Mouse (Mus musculus): ENCODE measurements around the gene Haus4. TPM values are rescaled to one million over a fixed set of nuclear protein-coding genes. Genes with fewer than 3 reads are reported as not detected.
A peak's percentile ranks its signal among the peaks of the same experiment; 100 is the strongest.

Gene Haus4
- total and polyA plus RNA-seq, 3 experiments: 39.2 to 73.4 TPM; not detected in 1

DNA sequence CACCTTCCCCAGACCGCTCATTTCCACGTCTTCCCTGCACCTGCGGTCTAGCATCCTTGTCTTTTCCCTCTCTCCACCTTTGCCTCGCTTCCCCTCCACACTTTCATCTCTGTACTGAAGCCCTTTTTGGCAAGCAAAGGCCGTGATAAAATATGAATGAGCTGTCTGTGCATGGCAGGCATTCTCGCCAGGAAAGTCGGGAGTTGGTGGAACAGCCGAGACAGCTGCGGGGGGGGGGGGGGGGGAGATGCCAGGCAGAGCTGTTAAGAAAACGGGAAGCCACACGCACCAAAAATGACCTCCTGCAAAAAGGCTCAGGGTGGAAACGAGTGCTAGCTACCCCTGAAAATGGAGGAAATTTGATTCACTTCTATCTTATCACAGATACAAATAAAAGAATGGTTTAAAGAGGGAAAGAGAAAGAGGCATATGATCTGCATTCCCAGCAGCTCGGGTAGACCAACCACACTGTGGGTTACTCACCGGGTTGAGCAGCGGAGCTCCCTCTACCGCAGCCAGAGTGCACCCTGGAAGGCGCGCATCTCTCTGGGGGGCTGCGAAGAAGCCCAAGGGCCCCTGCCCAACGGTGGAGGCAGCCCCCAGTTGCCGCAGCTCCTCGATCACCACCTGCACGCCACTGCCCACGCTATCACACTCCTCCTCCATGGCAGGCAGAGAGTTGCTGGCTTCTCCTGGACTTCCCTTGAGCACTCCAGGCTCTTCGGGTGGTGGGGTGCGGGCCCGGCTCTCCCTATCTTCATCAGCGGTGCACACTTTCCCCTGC, 40.4 kb upstream of the Haus4 start:
- DNase-seq (ENCODE audit: low read depth, low spot score): no peak
- H3K27ac ChIP-seq (ENCODE audit: control insufficient read depth, low read depth, low read length): no peak overlapping the region
- no peaks in the 10 kb centered on the region for H3K27me3 ChIP-seq (ENCODE audit: control insufficient read depth in 1 of 2, insufficient read depth in 2 of 2, low read length in 2 of 2)
- H3K4me1 ChIP-seq (ENCODE audit: control insufficient read depth in 1 of 2, insufficient read depth in 2 of 2, low read length in 2 of 2): peaks cover 3 to 19% of the 10 kb centered on the region in 2 experiments
- no peak overlapping the region for H3K9ac ChIP-seq (ENCODE audit: control insufficient read depth, low read depth, low read length, poor library complexity, severe bottlenecking)
- H3K4me3 ChIP-seq (ENCODE audit: control insufficient read depth in 1 of 2, insufficient read depth in 1 of 2, low read depth in 2 of 2, low read length in 2 of 2): no peak overlapping the region
- H3K36me3 ChIP-seq (ENCODE audit: control insufficient read depth in 1 of 2, insufficient read depth in 2 of 2, low read length in 2 of 2): peaks cover 0 to 8% of the 10 kb centered on the region in 2 experiments; a peak in 2 of 4 replicates
- TF ChIP-seq POLR2A (IDR thresholded peaks at IDR 0.05; ENCODE audit: control insufficient read depth in 1 of 2, insufficient read depth in 1 of 2, low read depth in 1 of 2, low read length in 2 of 2, poor library complexity in 1 of 2) (no peak), TAL1 (IDR thresholded peaks at IDR 0.05; ENCODE audit: low read length) (no peak), POLR2AphosphoS2 (IDR thresholded peaks at IDR 0.05; ENCODE audit: low read length) (no peak)
- no peaks in the 10 kb centered on the region for H3K9me3 ChIP-seq (replicated peaks; ENCODE audit: insufficient read depth, low read length)
- H3K79me2 ChIP-seq (ENCODE audit: control insufficient read depth, insufficient read depth, low read length, poor library complexity): no peaks in the 10 kb centered on the region

DNA sequence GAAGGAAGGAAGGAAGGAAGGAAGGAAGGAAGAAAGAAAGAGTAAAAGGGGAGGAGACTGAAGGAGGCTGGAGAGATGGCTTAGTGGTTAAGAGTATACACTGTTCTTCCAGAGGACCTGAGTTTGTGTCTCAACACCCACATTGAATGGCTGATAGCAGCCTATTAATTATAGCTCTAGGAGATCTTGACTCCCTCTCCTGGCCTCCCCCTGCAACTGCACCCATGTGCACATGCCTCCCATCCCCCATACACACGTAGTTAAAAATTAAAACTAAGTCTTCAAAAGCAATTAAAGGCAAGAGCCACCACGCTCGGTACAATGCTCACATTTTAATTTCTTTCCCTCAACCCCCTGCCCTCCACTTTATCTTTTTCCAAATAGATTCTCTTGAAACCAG, 39.6 kb upstream of the Haus4 start:
- no peak overlapping the region for H3K27ac ChIP-seq (ENCODE audit: control insufficient read depth, low read depth, low read length)
- DNase-seq (ENCODE audit: low read depth, low spot score): no peak
- no peak overlapping the region for H3K4me3 ChIP-seq (ENCODE audit: control insufficient read depth in 1 of 2, insufficient read depth in 1 of 2, low read depth in 2 of 2, low read length in 2 of 2)
- no peaks in the 10 kb centered on the region for H3K79me2 ChIP-seq (ENCODE audit: control insufficient read depth, insufficient read depth, low read length, poor library complexity)
- peaks cover 7 to 20% of the 10 kb centered on the region in 2 experiments for H3K4me1 ChIP-seq (ENCODE audit: control insufficient read depth in 1 of 2, insufficient read depth in 2 of 2, low read length in 2 of 2)
- H3K27me3 ChIP-seq (ENCODE audit: control insufficient read depth in 1 of 2, insufficient read depth in 2 of 2, low read length in 2 of 2): no peaks in the 10 kb centered on the region
- peaks cover 0 to 8% of the 10 kb centered on the region in 2 experiments; a peak in 2 of 4 replicates for H3K36me3 ChIP-seq (ENCODE audit: control insufficient read depth in 1 of 2, insufficient read depth in 2 of 2, low read length in 2 of 2)
- H3K9me3 ChIP-seq (replicated peaks; ENCODE audit: insufficient read depth, low read length): no peaks in the 10 kb centered on the region
- TF ChIP-seq CTCF (IDR thresholded peaks at IDR 0.05 in 2 of 3, conservative IDR thresholded peaks at IDR 0.05 in 1 of 3; ENCODE audit: control insufficient read depth in 1 of 3, insufficient read depth in 1 of 3, low read depth in 2 of 3, low read length in 3 of 3, poor library complexity in 1 of 3, severe bottlenecking in 1 of 3): peak in 2 of 3 experiments; percentile 40; a peak in 5 of 6 replicates
- no peak for TF ChIP-seq E2F4 (IDR thresholded peaks at IDR 0.05; ENCODE audit: borderline replicate concordance, low read depth, low read length)
- H3K9ac ChIP-seq (ENCODE audit: control insufficient read depth, low read depth, low read length, poor library complexity, severe bottlenecking): no peak overlapping the region

DNA sequence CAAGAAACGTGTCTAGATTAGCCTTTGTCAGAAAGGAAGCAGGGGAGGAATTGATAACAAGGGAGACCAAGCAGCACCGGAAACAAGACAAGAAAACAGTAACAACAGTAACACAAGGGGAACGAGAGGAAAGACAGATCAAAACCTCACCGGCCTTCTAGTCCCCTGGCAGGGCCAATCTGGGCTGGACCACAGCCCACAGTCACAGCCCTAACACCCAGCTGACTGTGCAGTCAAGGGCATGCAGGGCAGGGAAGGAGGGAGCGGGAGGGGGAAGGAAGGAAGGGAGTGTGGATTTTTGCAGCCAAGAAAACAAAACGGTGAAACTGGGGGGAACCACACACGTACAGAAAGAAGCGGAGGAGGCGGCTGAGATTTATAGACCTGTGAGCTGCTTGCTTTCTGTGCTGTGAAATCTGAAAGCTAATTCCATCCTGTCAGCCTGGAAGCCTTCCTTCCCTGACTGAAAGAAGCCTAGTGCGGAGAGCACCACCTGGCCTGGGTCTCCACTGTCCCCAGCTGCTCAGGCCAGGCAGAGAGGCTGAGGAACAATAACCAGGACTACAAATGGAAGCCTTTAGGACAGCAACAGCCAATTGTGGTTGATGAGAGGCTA, 38.0 kb upstream of the Haus4 start:
- peak; percentile 87 for DNase-seq (ENCODE audit: low read depth, low spot score)
- Histone ChIP-seq H3K9me3 (replicated peaks; ENCODE audit: insufficient read depth, low read length) (no peaks in the 10 kb centered on the region), H3K79me2 (ENCODE audit: control insufficient read depth, insufficient read depth, low read length, poor library complexity) (no peaks in the 10 kb centered on the region), H3K4me3 (ENCODE audit: control insufficient read depth in 1 of 2, insufficient read depth in 1 of 2, low read depth in 2 of 2, low read length in 2 of 2) (peak overlapping the region in 1 of 2 experiments; percentile 21; a peak in 1 of 4 replicates), H3K27ac (ENCODE audit: control insufficient read depth, low read depth, low read length) (peak overlapping the region; percentile 25), H3K27me3 (ENCODE audit: control insufficient read depth in 1 of 2, insufficient read depth in 2 of 2, low read length in 2 of 2) (no peaks in the 10 kb centered on the region), H3K36me3 (ENCODE audit: control insufficient read depth in 1 of 2, insufficient read depth in 2 of 2, low read length in 2 of 2) (peaks cover 0 to 12% of the 10 kb centered on the region in 2 experiments; a peak in 2 of 4 replicates), H3K4me1 (ENCODE audit: control insufficient read depth in 1 of 2, insufficient read depth in 2 of 2, low read length in 2 of 2) (peaks cover 10 to 23% of the 10 kb centered on the region in 2 experiments), H3K9ac (ENCODE audit: control insufficient read depth, low read depth, low read length, poor library complexity, severe bottlenecking) (peak overlapping the region; percentile 0)
- no peak for TF ChIP-seq E2F4 (IDR thresholded peaks at IDR 0.05; ENCODE audit: borderline replicate concordance, low read depth, low read length)
- no peak for TF ChIP-seq POLR2A (IDR thresholded peaks at IDR 0.05; ENCODE audit: control insufficient read depth in 1 of 2, insufficient read depth in 1 of 2, low read depth in 1 of 2, low read length in 2 of 2, poor library complexity in 1 of 2)
- TF ChIP-seq MAX (IDR thresholded peaks at IDR 0.05; ENCODE audit: low read length): no peak
- TF ChIP-seq EP300 (IDR thresholded peaks at IDR 0.05; ENCODE audit: low read depth in 1 of 2, low read length in 2 of 2): peak; percentile 62 to 86
- no peak for TF ChIP-seq JUND (IDR thresholded peaks at IDR 0.05; ENCODE audit: low read depth, low read length)
- peak; percentile 82 for TF ChIP-seq GATA1 (IDR thresholded peaks at IDR 0.05; ENCODE audit: low read depth, low read length)
- TF ChIP-seq TCF12 (IDR thresholded peaks at IDR 0.05; ENCODE audit: low read depth, low read length): peak; percentile 80
- peak; percentile 69 for TF ChIP-seq TAL1 (IDR thresholded peaks at IDR 0.05; ENCODE audit: low read length)
- no peak for TF ChIP-seq MXI1 (IDR thresholded peaks at IDR 0.05; ENCODE audit: low read depth, low read length)
- no peak for TF ChIP-seq USF2 (IDR thresholded peaks at IDR 0.05; ENCODE audit: borderline replicate concordance in 1 of 2, insufficient read depth in 1 of 2, low read depth in 1 of 2, low read length in 2 of 2)
- TF ChIP-seq ZMIZ1 (IDR thresholded peaks at IDR 0.05; ENCODE audit: low read depth, low read length): no peak
- TF ChIP-seq ELF1 (IDR thresholded peaks at IDR 0.05; ENCODE audit: low read depth, low read length): no peak
- no peak for TF ChIP-seq KAT2A (conservative IDR thresholded peaks at IDR 0.05; ENCODE audit: low read depth, low read length)
- no peak for TF ChIP-seq ZNF384 (IDR thresholded peaks at IDR 0.05; ENCODE audit: low read depth, low read length)
- TF ChIP-seq POLR2AphosphoS2 (IDR thresholded peaks at IDR 0.05; ENCODE audit: low read length): no peak
- peak; percentile 72 for TF ChIP-seq ETS1 (IDR thresholded peaks at IDR 0.05; ENCODE audit: low read depth, low read length)
- no peak for TF ChIP-seq USF1 (IDR thresholded peaks at IDR 0.05; ENCODE audit: low read depth, low read length)
- no peak for TF ChIP-seq SMC3 (IDR thresholded peaks at IDR 0.05; ENCODE audit: low read depth, low read length)
- no peak for TF ChIP-seq ZKSCAN1 (IDR thresholded peaks at IDR 0.05; ENCODE audit: low read depth, low read length)
- TF ChIP-seq HCFC1 (IDR thresholded peaks at IDR 0.05; ENCODE audit: low read depth, low read length): 0 out of 2 replicates have a peak, but pooled peaks have one; percentile 16
- TF ChIP-seq BHLHE40 (IDR thresholded peaks at IDR 0.05; ENCODE audit: borderline replicate concordance, low read depth, low read length): peak; percentile 64; the same call in 1 of the 2 replicates

Measured in MEL (cell line).